Mouse (Mus musculus): ENCODE results near the gene Rap1gap. TPM values are rescaled to one million over a fixed set of nuclear protein-coding genes. Genes with fewer than 3 reads are reported as not detected.

The Rap1gap gene
- polyA plus RNA-seq, 1 experiment from 2014 or later, result 48.8 TPM

DNA sequence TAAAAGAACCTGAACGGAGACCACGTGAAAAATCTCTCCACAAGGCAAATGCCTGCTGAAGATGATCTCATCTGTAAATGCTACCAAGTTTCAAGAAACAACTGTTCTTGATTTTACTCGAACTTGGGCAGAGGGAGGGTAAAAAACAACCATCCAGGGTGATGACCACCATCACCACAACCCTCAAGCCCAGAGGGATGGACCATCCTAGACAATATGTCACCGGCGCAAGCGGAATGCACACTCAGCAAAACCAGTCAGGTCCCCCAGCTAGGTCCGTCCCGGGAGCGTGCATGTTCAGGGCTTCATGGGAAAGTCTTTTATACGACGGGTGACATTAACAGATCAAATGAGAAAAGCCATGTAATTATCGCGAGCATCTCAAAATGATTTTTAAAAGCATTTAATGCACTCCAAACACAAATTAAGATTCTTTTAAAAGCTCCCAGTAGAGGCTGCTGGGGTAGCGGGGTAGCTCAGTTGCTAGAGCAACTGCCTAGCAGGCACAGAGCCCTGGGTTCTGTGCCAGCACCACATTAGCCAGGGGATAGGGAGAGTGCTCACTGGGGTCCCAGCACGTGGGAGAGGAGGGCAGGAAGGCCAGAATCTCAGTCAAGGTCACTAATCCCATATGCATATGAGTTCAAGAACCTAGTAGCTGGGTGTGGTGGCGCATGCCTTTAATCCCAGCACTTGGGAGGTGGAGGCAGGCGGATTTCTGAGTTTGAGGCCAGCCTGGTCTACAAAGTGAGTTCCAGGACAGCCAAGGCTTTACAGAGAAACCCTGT is 114.1 kb downstream of the Rap1gap start:
- Histone ChIP-seq H3K4me3 (ENCODE audit: low read depth, low read length) (no peak overlapping the region), H3K27me3 (replicated peaks; ENCODE audit: insufficient read depth, low read length) (no peaks in the 10 kb centered on the region), H3K36me3 (ENCODE audit: insufficient read depth, low read length) (no peaks in the 10 kb centered on the region), H3K27ac (ENCODE audit: low read length) (no peak overlapping the region), H3K9ac (replicated peaks; ENCODE audit: low read depth) (no peak overlapping the region), H3K4me2 (replicated peaks; ENCODE audit: low read depth, low read length) (no peak overlapping the region), H3K9me3 (ENCODE audit: low read length) (no peaks in the 10 kb centered on the region), H3K4me1 (ENCODE audit: insufficient read depth, low read depth, low read length) (no peaks in the 10 kb centered on the region)
- DNase-seq (ENCODE audit: low spot score) (no peak), ATAC-seq (no peak)
- TF ChIP-seq CTCF (IDR thresholded peaks at IDR 0.05) (no peak), EP300 (IDR thresholded peaks at IDR 0.05) (no peak)
- WGBS, result 78% methylated on average over 17 of the region's 17 CpGs

Other genes starting within 250 kb of the Rap1gap start
- not detected in 2 replicates for gene Cela3b, start 234.2 kb upstream of the Rap1gap start, polyA plus RNA-seq (2015; fragmentation: Nextera tagmentation; extraction: Ambion mirVana)
- not detected in 2 replicates for gene 1700013G24Rik, start 211.4 kb upstream of the Rap1gap start, polyA plus RNA-seq (2015; fragmentation: Nextera tagmentation; extraction: Ambion mirVana)
- 20.2 and 25.3 TPM in 2 replicates for gene Hspg2, start 196.0 kb upstream of the Rap1gap start, polyA plus RNA-seq (2015; fragmentation: Nextera tagmentation; extraction: Ambion mirVana)
- gene Ldlrad2, start 90.2 kb upstream of the Rap1gap start, polyA plus RNA-seq (2015; fragmentation: Nextera tagmentation; extraction: Ambion mirVana), result 0.54 TPM in 1 of 2 replicates, not detected in the other
- gene Usp48, start 71.0 kb upstream of the Rap1gap start, polyA plus RNA-seq (2015; fragmentation: Nextera tagmentation; extraction: Ambion mirVana), result 30.9 and 35.9 TPM in 2 replicates
- gene Alpl, start 131.7 kb downstream of the Rap1gap start, polyA plus RNA-seq (2015; fragmentation: Nextera tagmentation; extraction: Ambion mirVana), result 2.2 and 3.0 TPM in 2 replicates
- 65.7 and 80.9 TPM in 2 replicates for gene Ece1, start 197.5 kb downstream of the Rap1gap start, polyA plus RNA-seq (2015; fragmentation: Nextera tagmentation; extraction: Ambion mirVana)